Mouse (Mus musculus) myocyte (in vitro differentiated cells): Measurements from ENCODE around the gene Erg.

Experiments
- MAX ChIP-seq: IDR thresholded peaks from one replicate; pipeline ENCODE4 v1.6.1; 2011; ENCODE audit warnings: low read depth, mild to moderate bottlenecking, control low read depth
- POLR2A ChIP-seq: IDR thresholded peaks from one replicate; pipeline ENCODE4 v1.6.1; 2011; ENCODE audit warnings: low read depth, mild to moderate bottlenecking, control low read depth, moderate library complexity; ENCODE audit not compliant: insufficient read length

DNA sequence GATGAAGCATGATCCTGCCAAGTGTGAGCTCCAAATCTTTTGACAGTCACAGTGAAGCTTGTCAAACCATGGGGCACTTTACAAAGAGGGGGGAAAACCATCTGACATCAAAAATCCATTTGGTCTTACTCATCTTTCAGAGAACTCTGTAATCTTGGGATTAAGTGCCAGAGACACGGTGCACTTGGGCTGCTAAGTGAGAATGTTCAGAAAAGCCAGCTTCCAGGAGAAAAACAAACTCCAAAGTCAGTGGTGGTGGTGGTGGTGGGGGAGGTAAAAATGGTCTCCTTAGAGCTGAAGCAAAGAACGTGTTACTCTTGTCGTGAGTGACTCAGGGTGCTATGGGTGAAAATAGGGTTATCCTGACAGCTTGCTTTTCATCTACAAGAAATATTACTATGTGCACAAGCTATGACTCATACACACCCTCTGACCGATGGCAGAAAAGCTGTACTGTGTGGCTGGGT lies 33.5 kb upstream of the Erg start:
- no peak for TF ChIP-seq POLR2A
- no peak for TF ChIP-seq MAX
